Mouse (Mus musculus) intestine, postnatal 0 days (tissue): ENCODE results near the gene Cxcl17. TPM values are rescaled to one million over a fixed set of nuclear protein-coding genes. Genes with fewer than 3 reads are reported as not detected.

Experiments
- ATAC-seq: fragments of 200-750 bp; cut with Nextera tagmentation; 2 replicates; pipeline ENCODE4 v1.8.0; 2017; ENCODE audit warnings: mild to moderate bottlenecking, moderate TSS enrichment, moderate library complexity
- H3K27ac ChIP-seq: fragments of 300-500 bp; sonication (generic); 2 replicates; pipeline ENCODE4 v1.5.1; 2014; ENCODE audit warnings: mild to moderate bottlenecking, low read depth, low read length, moderate library complexity
- H3K27me3 ChIP-seq: fragments of 300-500 bp; sonication (generic); replicated peaks from 2 replicates; pipeline ENCODE4 v1.6.1; 2014; ENCODE audit warnings: low read length, mixed read lengths; ENCODE audit not compliant: control insufficient read depth, insufficient read depth
- H3K36me3 ChIP-seq: fragments of 300-500 bp; sonication (generic); 2 replicates; pipeline ENCODE4 v1.6.1; 2014; ENCODE audit warnings: mild to moderate bottlenecking, moderate library complexity; ENCODE audit not compliant: control insufficient read depth, insufficient read depth
- H3K4me1 ChIP-seq: fragments of 300-500 bp; sonication (generic); replicated peaks from 2 replicates; pipeline ENCODE4 v1.6.1; 2014; ENCODE audit warnings: antibody characterized with exemption, low read length, mixed read lengths; ENCODE audit not compliant: control insufficient read depth, insufficient read depth
- H3K4me2 ChIP-seq: fragments of 300-500 bp; sonication (generic); replicated peaks from 2 replicates; pipeline ENCODE4 v1.6.1; 2014; ENCODE audit warnings: low read depth, mild to moderate bottlenecking, moderate library complexity
- H3K4me3 ChIP-seq: fragments of 300-500 bp; sonication (generic); 2 replicates; pipeline ENCODE4 v1.5.1; 2014; ENCODE audit warnings: low read depth, low read length
- H3K9ac ChIP-seq: fragments of 300-500 bp; sonication (generic); 2 replicates; pipeline ENCODE4 v1.6.1; 2014; ENCODE audit warnings: mild to moderate bottlenecking, low read depth, low read length
- H3K9me3 ChIP-seq: fragments of 300-500 bp; sonication (generic); 2 replicates; pipeline ENCODE4 v1.6.1; 2016; ENCODE audit warnings: mixed run types; ENCODE audit not compliant: control insufficient read depth
- CTCF ChIP-seq: sonication (generic); IDR thresholded peaks from 2 replicates; pipeline ENCODE4 v1.5.1; 2016; ENCODE audit warnings: low read depth, mild to moderate bottlenecking, control low read depth, antibody characterized with exemption, moderate library complexity
- WGBS: fragments of 180-500 bp; shearing (Covaris S2); extraction: QIAGEN DNeasy Blood & Tissue Kit; methylation state at CpG from one replicate; pipeline ENCODE4 v1.1.7; 2014; 5-methylcytosine and 5-hydroxymethylcytosine counted together
- polyA plus RNA-seq: library from polyadenylated mRNA; unstranded; fragments of >200 nt; fragmentation: Nextera tagmentation; extraction: Ambion mirVana; gene quantifications from 2 replicates; pipeline ENCODE4 v1.2.1, GENCODE M21; 2015

Cxcl17 gene
- polyA plus RNA-seq, 1 experiment from 2014 or later, result 0.16 TPM

GRCm38 (mm10) chr7:25417597-25417996, 4.9 kb upstream of the Cxcl17 start:
- no peak for ATAC-seq
- TF ChIP-seq CTCF, result peak; percentile 68

GRCm38 (mm10) chr7:25411861-25412260, 825 bp downstream of the Cxcl17 start:
- WGBS, result 73% methylated on average over 3 of the region's 3 CpGs
- no peak for TF ChIP-seq CTCF
- no peak overlapping the region for H3K4me3 ChIP-seq
- H3K4me2 ChIP-seq, result no peak overlapping the region
- H3K9ac ChIP-seq, result no peak overlapping the region
- no peak overlapping the region for H3K27ac ChIP-seq
- no peak for ATAC-seq
- no peaks in the 10 kb centered on the region for H3K27me3 ChIP-seq
- no peaks in the 10 kb centered on the region for H3K36me3 ChIP-seq
- H3K9me3 ChIP-seq, result no peaks in the 10 kb centered on the region
- H3K4me1 ChIP-seq, result no peaks in the 10 kb centered on the region

More at GRCm38 (mm10) chr7:25417597-25417996, 4.9 kb upstream of the Cxcl17 start:
- Histone ChIP-seq H3K27me3 (no peaks in the 10 kb centered on the region), H3K4me1 (no peaks in the 10 kb centered on the region), H3K9ac (no peak overlapping the region), H3K4me2 (no peak overlapping the region), H3K36me3 (no peaks in the 10 kb centered on the region), H3K4me3 (no peak overlapping the region), H3K9me3 (no peaks in the 10 kb centered on the region), H3K27ac (no peak overlapping the region)
- WGBS, result 73% methylated on average over 1 of the region's 1 CpGs

GRCm38 (mm10) chr7:25410969-25411615, 1.6 kb downstream of the Cxcl17 start:
- WGBS, result 74% methylated on average over 1 of the region's 1 CpGs
- Histone ChIP-seq H3K9ac (no peak overlapping the region), H3K4me3 (no peak overlapping the region), H3K27me3 (no peaks in the 10 kb centered on the region), H3K36me3 (no peaks in the 10 kb centered on the region), H3K4me2 (no peak overlapping the region), H3K9me3 (no peaks in the 10 kb centered on the region), H3K27ac (no peak overlapping the region), H3K4me1 (no peaks in the 10 kb centered on the region)
- no peak for TF ChIP-seq CTCF
- ATAC-seq, result no peak

GRCm38 (mm10) chr7:25409114-25409760, 3.4 kb downstream of the Cxcl17 start:
- Histone ChIP-seq H3K9ac (no peak overlapping the region), H3K4me3 (no peak overlapping the region), H3K4me2 (no peak overlapping the region), H3K9me3 (no peaks in the 10 kb centered on the region), H3K4me1 (no peaks in the 10 kb centered on the region), H3K27ac (no peak overlapping the region), H3K27me3 (no peaks in the 10 kb centered on the region), H3K36me3 (no peaks in the 10 kb centered on the region)
- peak; percentile 64 for TF ChIP-seq CTCF
- no peak for ATAC-seq
- 50% methylated on average over 4 of the region's 4 CpGs for WGBS

- H3K27me3 ChIP-seq, result no peaks in the 10 kb centered on the region
- no peak overlapping the region for H3K27ac ChIP-seq
- H3K36me3 ChIP-seq, result no peaks in the 10 kb centered on the region
- H3K4me1 ChIP-seq, result no peaks in the 10 kb centered on the region
- H3K4me3 ChIP-seq, result no peak overlapping the region
- no peak overlapping the region for H3K4me2 ChIP-seq
- ATAC-seq, result no peak
- no peaks in the 10 kb centered on the region for H3K9me3 ChIP-seq
- TF ChIP-seq CTCF, result no peak
- no peak overlapping the region for H3K9ac ChIP-seq
- 69% methylated on average over 7 of the region's 7 CpGs for WGBS
Observed at GRCm38 (mm10) chr7:25406468-25406867, 6.2 kb downstream of the Cxcl17 start.

- no peaks in the 10 kb centered on the region for H3K27me3 ChIP-seq
- no peaks in the 10 kb centered on the region for H3K9me3 ChIP-seq
- no peak overlapping the region for H3K4me3 ChIP-seq
- TF ChIP-seq CTCF, result peak; percentile 94
- no peak overlapping the region for H3K9ac ChIP-seq
- 0 out of 2 replicates have a peak overlapping the region, but pooled peaks have one; percentile 41 for H3K27ac ChIP-seq
- no peak overlapping the region for H3K4me2 ChIP-seq
- H3K36me3 ChIP-seq, result no peaks in the 10 kb centered on the region
- peak; percentile 86 for ATAC-seq
- H3K4me1 ChIP-seq, result no peaks in the 10 kb centered on the region
- WGBS, result 2% methylated on average over 2 of the region's 2 CpGs
Observed at GRCm38 (mm10) chr7:25402671-25403101, 10.0 kb downstream of the Cxcl17 start.
